Mouse (Mus musculus): ENCODE data around the gene Tbc1d22a.
"Not testable (repeated sequence)": the region's sequence is repeated elsewhere in the genome, so short reads cannot be mapped to it uniquely, and the experiment has no call there.

Gene Tbc1d22a

DNA sequence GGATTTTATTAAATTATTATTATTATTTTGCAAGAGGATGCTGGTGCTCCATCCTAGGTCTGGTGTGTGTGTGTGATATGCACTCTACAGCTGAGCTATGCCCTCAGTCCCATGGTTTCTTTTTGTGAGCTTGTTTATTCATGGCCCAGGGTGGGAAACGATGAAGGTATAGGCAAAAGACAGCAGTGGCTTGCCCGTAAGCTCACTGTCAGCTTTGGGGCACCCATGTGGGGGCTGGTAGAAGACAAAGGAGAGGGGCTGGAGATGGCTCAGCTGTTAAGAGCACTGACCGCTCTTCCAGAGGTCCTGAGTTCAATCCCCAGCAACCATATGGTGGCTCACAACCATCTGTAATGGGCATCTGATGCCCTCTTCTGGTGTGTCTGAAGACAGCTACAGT, 32.9 kb upstream of the Tbc1d22a start:
- not testable (repeated sequence) for DNase-seq (ENCODE audit: low read depth, low spot score)

DNA sequence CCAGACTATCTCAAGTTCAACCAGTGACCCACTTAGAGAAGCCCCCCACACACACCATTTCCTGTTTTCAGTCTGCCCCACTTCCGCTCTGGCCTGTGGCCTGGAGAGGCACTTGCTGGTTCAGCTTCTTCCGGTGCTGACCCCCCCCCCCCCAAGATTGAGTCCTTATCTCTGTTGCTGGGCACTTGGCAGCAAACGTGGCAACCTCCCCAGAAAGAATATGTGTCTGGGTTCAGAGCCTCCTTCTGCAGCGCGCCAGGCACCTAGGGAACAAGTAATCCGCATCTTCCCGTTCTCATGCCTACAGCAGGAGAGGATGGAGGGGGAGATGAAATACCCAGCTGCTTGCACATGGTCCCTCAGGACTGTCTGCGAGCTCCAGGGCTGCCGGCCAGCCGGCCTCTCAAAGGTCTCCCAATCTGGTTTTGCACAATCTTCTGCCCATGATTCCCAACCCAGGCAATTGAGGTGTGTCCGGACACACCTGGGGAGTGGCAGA, 32.3 kb upstream of the Tbc1d22a start:
- DNase-seq (ENCODE audit: low read depth, low spot score), result no peak

DNA sequence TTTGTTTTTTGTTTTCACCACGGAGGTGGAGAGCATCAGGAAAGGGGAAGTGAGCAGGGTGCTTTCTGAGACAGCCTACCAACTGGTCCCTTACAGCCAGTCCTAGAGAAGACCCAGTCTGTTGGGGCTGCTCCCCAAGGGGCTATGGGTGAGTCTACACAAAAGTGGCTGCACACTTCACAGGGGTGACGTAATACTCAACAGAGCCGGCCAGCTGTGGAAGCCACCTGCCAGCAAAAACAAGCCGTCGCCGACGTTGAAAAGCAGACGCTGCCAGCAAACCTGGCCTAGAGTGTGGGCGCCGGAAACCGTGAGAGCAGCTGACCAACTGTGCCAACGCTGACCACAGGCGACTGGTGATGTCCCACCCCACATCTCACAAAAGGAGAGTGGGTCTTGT, 31.6 kb upstream of the Tbc1d22a start:
- DNase-seq (ENCODE audit: low read depth, low spot score), result no peak

DNA sequence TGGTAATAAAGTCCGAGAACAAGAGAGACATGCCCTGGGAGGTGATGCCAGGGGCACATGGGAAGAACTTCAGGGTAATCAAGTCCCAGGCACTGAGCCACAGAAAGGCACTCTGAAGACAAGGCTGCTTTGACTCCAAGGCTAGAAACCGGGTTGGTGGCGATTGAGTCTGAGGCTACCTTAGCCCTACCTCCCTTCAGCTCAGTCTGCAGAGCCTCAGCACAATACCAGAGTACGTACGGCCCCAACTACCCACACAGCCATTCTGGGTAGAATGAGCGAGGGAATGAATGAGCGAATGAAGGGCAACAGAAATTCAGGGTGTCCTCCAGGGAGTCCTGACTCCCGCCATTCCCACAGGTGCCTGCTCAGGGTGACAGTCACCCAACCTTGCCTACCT, 30.8 kb upstream of the Tbc1d22a start:
- DNase-seq (ENCODE audit: low read depth, low spot score), result no peak

DNA sequence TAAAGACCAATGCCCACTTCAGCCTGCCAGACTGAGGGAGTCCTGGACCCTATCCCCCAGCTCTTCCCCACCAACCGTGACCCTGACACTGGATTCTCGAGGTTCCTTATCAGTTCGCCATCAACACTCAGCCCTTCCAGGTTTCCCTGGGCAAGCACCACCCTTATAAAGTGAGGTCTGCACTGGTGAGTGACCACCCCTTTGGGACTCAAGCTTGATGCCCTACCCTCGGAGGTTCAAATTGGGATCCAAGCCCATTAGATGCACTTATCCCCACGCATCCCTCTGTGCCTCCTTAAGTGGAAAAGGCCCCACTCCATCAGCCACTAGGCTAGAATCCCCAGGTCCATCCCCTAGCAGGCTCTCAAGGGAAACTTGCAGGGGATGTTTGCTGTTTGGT, 30.2 kb upstream of the Tbc1d22a start:
- DNase-seq (ENCODE audit: low read depth, low spot score), result no peak

DNA sequence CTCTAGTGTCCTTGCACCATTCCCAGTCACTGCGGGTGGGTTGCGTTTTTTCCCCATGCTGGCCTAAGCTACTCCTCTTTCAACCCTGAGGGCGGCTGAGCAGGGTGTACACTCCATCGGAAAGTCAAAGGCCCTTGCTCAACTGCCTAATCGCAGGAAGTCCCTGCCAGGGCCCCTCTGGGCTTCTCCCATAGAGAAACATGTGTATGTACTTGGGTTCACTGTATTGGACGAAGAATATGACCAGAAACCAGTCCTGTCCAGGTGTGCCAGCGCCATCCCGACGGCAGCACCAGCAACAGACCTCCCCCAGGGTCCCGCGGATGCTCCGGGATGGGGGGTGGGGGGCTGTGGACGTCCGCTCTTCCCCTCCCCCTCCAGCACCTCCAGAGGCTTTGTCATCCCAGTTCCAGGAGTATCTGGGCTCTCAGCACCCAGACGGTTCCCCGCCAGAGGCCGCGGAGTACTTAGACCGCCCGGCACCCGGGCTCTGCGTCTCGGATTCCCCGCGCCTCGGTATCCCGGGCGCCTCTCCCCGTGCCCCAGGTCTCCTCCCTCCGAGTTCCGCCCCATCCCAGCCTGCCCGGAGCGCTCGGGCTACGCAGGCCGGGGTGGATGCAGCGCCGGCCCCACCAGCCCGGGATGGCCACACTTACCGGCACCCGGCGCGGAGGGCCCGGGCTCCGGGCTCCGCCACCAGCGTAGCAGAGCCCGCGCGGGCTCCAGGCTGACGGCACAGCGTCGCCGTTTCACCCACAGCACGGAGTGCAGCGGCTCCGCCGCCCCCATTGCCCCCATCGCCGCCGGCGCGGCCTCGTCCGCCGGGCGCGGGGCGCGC, 29.2 kb upstream of the Tbc1d22a start:
- DNase-seq (ENCODE audit: low read depth, low spot score), result peak; percentile 44

DNA sequence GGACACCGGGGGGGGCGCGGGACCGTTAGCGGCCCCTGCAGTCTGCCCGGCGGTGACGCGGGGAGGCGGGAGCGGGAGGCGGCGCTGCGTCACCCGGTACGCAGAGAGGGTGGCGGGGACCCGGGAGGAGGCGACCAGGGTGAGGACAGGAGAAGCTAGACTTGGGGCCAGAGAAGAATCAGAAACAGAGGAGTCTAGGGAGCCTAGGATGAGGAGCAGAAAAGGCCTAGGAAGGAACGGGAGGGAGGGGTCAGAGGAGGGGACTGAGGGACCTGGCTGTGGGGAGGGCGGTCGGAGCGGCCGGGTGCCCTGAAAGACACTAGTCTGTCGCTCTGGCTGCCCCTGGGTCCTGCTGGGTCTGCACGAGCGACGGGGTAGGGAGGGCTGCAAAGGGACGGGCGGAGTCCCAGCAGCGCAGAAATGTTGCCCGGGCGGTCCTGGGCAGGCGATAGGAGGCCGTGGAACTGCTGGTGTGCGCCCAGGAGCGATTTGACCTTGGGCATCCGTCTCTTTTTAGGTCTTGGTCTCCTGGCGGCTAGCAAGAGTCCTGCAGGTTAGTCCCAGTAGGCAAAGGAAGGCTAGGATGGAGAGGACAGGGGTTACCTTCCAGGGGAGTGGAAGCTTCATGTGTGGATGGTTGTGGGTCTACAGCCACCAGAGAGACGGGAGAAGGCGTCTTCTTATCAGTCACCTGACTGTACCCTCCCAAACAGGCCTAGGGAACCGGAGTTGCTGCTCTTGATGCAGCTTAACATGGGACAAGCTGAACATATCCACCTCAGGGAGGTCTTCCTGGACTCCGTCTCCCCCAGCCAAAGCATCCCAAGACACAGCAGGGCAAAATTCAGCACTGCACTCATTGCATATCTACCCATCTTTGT, 28.3 kb upstream of the Tbc1d22a start, which contains the start of gene Cerk:
Gene Cerk, minus strand, starts transcription at position 453 of the 881 bp plus-strand sequence.
- DNase-seq (ENCODE audit: low read depth, low spot score), result peak; percentile 73

DNA sequence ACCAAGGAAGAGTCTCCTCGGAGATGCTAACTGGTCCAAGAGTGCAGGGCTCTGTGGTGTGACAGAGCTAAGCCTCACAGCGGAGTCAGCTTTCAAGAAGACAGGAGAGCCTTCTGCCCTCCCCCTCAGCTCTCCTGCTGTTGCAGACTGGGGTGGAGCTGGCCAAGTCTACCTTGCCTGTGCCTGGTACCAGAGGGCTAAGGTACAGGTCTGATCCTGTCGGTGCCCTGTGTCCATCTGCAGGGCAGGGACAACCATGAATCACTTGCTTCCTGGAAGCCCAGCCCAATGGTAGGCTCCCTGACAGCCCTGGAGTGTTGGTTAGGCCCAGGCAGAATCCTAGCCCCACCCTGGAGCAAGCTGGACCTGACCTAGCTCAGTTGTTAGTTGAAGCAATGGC, 27.6 kb upstream of the Tbc1d22a start:
- no peak for DNase-seq (ENCODE audit: low read depth, low spot score)

DNA sequence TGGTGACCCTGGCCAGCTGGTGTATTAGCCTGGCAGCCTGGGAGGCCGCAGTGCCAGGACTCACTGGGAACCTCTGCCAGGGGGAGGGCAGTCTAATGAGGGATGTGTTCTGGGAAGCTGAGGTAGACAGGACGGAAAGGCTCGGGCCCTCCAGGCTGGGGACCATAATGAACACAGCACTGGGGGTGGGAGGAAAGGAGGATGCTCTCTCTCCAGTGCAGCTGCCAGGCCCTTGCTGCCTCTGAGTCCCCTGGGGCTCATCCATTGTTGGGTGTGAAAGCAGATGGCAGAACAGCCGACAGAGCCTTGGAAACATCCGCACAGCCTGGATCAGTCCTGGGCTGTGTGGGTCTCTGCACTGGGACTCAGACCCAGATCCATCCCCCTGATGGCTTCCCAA, 26.1 kb upstream of the Tbc1d22a start:
- DNase-seq (ENCODE audit: low read depth, low spot score), result no peak

DNA sequence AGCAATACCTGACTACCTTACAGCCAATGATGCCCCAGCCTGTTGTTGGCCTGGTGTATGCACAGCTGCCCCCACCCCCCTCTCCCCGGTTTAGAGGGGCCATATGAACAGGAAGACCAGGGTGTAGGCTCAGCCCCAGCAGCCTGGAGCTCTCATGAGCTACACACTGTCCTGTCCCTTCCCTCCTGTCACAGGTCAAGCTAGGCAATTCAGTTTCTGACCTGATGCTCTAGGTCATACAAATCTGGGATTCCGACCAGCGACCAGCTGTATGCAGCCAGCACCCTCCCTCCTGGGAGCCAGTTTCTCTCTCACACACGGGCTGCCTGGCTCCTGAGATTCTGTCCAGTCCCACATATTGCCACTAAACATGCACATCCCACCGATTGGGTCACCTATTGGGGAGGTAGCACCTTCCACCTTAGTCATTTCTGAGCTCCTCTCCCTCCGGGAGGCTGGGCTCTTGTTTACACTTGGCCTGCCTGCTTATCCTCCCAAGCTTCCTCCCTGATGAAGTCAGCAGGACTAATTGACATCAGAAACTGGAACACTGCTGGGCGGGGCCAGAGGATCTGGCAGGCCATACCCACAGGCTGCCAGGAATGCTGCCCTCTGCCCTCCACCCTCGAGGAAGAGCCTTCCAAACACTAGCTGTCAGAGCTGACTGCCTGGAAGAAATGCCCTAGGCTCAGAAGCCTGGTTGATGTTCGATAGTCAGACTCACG, 25.4 kb upstream of the Tbc1d22a start:
- DNase-seq (ENCODE audit: low read depth, low spot score), result no peak

DNA sequence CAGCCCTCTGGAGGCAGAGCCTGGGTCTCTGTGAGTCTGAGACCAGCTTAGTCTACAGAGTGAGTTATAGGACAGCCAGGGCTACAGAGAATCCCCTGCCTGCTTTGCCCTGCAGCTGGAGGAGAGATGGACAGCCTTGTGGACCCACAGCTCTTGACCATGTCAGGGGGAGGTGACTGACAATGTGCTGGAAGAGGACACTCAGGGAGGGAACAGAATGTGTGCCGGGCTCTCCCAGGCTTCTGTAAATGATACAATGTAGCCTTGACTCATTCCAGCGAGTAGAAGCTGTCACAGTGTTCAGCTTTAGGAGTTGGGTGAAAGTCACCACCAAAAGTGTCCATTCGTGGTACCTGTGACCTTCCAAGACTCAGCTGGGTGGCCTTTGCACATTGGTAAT, 23.9 kb upstream of the Tbc1d22a start:
- DNase-seq (ENCODE audit: low read depth, low spot score), result no peak

DNA sequence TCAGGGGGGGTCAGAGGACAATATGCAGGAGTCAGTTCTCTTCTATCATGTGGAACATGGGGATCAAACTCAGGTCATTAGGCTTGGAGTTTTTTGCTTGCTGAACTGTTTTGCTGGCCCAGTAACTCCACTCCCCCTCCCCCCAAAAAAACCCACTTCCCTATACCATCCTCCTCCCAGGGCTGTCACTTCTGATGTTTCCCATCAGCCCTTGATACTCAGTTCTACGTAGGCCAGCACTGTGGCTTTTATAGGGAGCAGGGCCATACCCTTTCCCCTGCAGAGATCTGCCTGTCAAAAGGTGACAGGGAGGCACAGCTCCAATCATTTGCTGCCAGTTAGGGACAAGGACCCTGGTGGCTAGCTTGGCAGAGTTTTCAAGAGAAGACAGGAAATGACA, 22.8 kb upstream of the Tbc1d22a start:
- DNase-seq (ENCODE audit: low read depth, low spot score), result no peak

DNA sequence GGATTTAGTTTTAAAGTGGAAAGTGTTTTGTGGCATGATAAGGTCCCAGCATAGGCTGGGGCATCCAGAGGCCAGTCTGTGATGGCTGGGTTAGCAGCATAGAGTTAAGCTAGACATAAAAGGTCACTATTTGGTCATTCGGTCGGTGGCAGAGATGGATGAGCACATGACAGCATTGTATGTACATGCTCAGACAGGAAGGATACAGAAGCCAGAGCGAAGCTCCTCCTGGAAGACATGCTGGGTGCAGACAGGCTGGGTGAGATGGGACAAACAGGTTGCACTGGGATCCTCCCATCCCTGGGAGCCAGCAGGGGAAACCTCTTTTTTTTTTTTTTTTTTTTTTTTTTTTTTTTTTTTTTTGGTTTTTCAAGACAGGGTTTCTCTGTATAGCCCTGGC, 22.3 kb upstream of the Tbc1d22a start:
- DNase-seq (ENCODE audit: low read depth, low spot score), result no peak

DNA sequence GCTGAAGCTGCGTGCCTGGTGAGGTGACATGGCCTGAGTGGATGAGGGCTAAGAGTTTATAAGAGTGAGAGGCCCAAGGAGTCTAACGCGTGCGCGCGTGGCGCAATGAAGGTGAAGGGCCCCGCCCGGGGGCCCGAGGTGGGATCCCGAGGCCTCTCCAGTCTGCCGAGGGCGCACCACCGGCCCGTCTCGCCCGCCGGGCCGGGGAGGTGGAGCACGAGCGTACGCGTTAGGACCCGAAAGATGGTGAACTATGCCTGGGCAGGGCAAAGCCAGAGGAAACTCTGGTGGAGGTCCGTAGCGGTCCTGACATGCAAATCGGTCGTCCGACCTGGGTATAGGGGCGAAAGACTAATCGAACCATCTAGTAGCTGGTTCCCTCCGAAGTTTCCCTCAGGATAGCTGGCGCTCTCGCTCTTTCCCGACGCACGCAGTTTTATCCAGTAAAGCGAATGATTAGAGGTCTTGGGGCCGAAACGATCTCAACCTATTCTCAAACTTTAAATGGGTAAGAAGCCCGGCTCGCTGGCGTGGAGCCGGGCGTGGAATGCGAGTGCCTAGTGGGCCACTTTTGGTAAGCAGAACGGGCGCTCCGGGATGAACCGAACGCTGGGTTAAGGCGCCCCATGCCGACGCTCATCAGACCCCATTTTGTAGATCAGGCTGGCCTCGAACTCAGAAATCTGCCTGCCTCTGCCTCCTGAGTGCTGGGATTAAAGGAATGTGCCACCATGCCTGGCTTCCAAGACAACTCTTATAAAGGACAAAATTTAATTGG, 19.4 kb upstream of the Tbc1d22a start:
- DNase-seq (ENCODE audit: low read depth, low spot score), result not testable (repeated sequence)

DNA sequence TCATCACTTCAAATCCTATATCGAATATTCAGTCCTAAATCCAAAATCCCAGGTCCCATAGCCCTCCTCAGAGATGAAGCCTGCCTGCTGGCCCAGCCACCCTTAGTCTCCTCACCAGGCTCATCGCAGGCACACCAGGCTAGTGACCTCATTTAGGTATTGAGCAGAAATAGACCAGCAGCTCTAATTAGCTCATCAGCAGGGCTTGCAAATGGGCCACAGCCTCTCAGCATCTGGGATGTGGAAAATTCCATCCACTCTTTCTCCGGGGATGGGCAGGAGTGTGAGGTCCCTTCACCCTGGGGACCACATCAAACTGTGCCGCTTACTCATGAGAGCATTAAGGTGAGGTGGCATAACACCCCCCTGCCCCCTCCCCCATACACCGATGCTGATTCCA, 15.2 kb upstream of the Tbc1d22a start:
- DNase-seq (ENCODE audit: low read depth, low spot score), result no peak

DNA sequence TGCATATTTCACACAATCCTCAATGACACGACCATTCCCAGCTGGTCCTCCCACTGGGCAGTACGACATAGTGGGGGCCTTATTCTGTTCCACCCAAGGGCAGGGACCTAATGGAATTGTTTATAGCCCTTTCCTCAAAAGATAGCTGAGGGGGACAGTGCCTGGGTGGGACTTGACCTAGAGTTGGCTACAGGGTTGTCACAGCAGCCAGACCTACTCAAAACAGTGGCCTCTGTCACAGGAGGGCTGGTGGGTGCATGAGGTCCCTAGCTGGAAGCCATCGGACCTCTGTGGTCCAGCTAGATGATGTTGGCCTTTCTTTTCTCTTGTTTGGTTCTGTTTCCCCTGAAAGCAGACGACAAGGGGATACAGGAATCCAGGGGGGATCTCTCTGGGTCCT, 14.8 kb upstream of the Tbc1d22a start:
- no peak for DNase-seq (ENCODE audit: low read depth, low spot score)

DNA sequence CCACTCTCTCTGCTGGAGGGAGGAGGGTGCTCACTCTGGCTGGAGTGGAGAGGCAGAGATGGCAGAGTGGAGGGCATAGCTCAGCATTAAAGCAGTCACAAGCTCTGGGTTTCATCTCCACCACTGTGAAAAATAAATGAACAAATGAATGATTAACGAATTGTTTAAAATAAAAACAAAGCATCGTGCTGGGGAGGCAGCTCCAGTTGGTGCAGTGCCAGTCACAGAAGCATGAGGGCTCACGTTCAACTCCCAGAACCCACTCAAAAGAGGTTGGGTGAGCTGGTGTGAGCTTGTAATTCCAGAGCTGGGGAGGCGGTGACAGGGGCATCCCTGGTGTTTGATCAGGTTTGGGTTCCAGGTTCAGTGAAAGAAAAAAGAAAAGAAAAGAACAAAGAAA, 14.1 kb upstream of the Tbc1d22a start:
- no peak for DNase-seq (ENCODE audit: low read depth, low spot score)

DNA sequence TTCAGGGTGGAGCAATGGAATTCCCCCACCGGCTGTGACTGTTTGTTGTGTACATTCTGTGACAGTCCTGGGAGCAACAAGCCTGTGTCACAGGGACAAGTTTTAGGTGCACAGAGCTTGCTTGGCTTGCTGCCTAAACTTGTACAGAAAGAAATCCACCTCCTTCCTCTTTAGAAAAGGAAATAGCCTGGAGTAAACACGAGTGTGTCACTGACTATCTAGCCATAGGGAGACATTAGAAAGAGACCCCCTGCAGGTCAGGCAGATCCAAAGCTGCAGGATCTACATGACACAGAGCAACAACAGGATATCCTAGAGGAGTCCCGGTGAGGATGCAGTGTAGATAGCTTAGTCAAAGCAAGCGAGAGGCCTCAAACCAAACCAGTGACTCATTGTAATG, 13.2 kb upstream of the Tbc1d22a start:
- no peak for DNase-seq (ENCODE audit: low read depth, low spot score)

DNA sequence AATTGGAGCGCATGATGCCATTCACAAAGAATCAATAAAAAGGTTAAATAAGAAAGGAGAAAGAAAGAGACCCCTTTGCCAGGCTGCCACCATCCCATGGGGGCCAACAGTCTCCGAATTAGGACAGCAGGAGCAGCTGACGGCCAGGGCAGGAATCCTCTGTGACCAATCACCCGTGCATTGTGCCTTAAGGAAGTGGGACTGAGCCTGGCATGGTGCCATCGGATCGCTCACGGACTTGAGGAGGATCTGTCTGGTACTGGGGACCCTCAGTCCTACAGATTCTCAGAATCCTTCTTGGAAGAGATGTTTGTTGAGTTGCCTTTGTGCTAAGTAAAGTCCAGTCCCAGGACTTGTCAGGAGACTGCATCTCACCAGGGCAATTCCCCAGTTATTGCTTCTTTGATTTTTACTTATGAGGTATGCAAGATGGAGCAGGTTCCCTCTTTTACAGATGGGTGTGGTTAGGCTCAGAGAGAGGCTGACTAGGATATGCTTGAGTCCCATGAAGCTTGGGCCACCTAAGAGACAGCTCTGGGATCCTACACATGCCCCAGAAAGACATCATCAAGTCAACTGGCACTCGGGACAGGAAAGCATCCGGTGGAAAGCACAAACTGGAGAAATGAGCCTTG, 12.4 kb upstream of the Tbc1d22a start:
- no peak for DNase-seq (ENCODE audit: low read depth, low spot score)

DNA sequence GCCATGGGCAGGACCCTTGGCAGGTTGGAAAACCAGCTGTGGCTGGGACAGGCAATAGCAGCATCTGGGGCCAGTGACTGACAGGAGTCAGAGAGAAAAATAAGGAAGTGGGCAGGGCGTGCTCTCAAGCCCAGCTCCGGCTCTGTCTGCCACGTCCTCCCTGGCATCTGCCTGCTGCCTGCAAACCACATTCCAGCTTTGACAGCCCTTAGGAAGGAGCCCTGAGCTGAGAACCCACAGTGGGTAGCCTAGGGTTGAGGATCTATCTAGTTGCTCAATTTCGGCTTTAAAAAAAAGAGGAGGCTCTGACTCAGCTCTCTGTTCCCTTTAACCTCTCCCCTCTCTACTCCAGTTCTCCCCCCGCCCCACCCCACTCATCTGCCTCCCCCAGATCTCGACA, 11.6 kb upstream of the Tbc1d22a start:
- DNase-seq (ENCODE audit: low read depth, low spot score), result no peak

All from forelimb bud, embryonic 11.5 days (tissue).